Mouse (Mus musculus) intestine, embryonic 16.5 days (tissue): ENCODE results near the gene Cda. TPM values are rescaled to one million over a fixed set of nuclear protein-coding genes. Genes with fewer than 3 reads are reported as not detected.
A peak's percentile ranks its signal among the peaks of the same experiment; 100 is the strongest.

Experiments used
- ATAC-seq: fragments of 200-750 bp; cut with Nextera tagmentation; 2 replicates; pipeline ENCODE4 v1.8.0; 2017; ENCODE audit warnings: moderate TSS enrichment, moderate library complexity
- H3K27ac ChIP-seq: fragments of 300-500 bp; sonication (generic); 2 replicates; pipeline ENCODE4 v1.5.1; 2014; ENCODE audit warnings: mild to moderate bottlenecking, low read length
- H3K27me3 ChIP-seq: fragments of 300-500 bp; sonication (generic); replicated peaks from 2 replicates; pipeline ENCODE4 v1.6.1; 2014; ENCODE audit warnings: low read length, control low read depth, mixed read lengths; ENCODE audit not compliant: control insufficient read depth, insufficient read depth
- H3K36me3 ChIP-seq: fragments of 300-500 bp; sonication (generic); 2 replicates; pipeline ENCODE4 v1.6.1; 2014; ENCODE audit warnings: low read length, control low read depth; ENCODE audit not compliant: control insufficient read depth, insufficient read depth
- H3K4me1 ChIP-seq: fragments of 300-500 bp; sonication (generic); 2 replicates; pipeline ENCODE4 v1.6.1; 2014; ENCODE audit warnings: low read length, control low read depth, mixed read lengths; ENCODE audit not compliant: control insufficient read depth, insufficient read depth
- H3K4me2 ChIP-seq: fragments of 300-500 bp; sonication (generic); 2 replicates; pipeline ENCODE4 v1.6.1; 2014; ENCODE audit warnings: low read depth, low read length, control low read depth
- H3K4me3 ChIP-seq: fragments of 300-500 bp; sonication (generic); 2 replicates; pipeline ENCODE4 v1.5.1; 2014; ENCODE audit warnings: mild to moderate bottlenecking, low read length
- H3K9ac ChIP-seq: fragments of 300-500 bp; sonication (generic); 2 replicates; pipeline ENCODE4 v1.6.1; 2014; ENCODE audit warnings: low read depth, low read length
- H3K9me3 ChIP-seq: fragments of 300-500 bp; sonication (generic); 2 replicates; pipeline ENCODE4 v1.6.1; 2016; ENCODE audit warnings: low read length, control low read depth; ENCODE audit not compliant: control insufficient read depth
- WGBS: fragments of 180-500 bp; shearing (Covaris S2); extraction: QIAGEN DNeasy Blood & Tissue Kit; methylation state at CpG from one replicate; pipeline ENCODE4 v1.1.7; 2014; 5-methylcytosine and 5-hydroxymethylcytosine counted together
- polyA plus RNA-seq: library from polyadenylated mRNA; unstranded; fragments of >200 nt; fragmentation: Nextera tagmentation; extraction: Ambion mirVana; gene quantifications from 2 replicates; pipeline ENCODE4 v1.2.1, GENCODE M21; 2015

The Cda gene
- polyA plus RNA-seq, 1 experiment from 2014 or later, result 39.2 TPM

DNA sequence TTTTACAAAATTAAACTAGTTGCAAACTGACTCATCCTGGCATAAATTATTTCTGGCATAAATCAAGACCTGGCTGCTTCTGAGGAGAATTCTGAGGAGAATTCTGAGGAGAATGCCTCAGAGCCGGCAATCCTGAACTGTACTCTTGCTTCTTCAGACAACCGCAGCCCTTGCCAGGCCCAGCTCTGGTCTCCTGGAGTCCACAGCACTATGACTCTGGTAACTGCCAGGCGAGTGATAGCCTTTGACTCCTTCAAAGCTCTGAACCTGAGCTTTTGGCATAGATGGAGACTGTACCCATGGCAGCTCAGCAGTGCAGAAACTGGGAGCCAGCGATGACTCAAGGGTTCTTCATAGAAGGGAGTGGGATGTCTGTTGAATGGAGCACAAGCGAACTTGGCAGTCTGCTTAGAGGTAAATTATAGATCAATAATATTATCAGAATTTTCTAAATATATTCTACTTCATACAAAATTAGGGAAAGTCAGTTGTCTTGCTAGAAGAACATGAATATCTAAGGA, 3.3 kb upstream of the Cda start:
- H3K36me3 ChIP-seq, result no peaks in the 10 kb centered on the region
- H3K4me3 ChIP-seq, result no peak overlapping the region
- no peak for ATAC-seq
- no peaks in the 10 kb centered on the region for H3K27me3 ChIP-seq
- H3K9ac ChIP-seq, result no peak overlapping the region
- H3K4me2 ChIP-seq, result no peak overlapping the region
- H3K27ac ChIP-seq, result no peak overlapping the region
- WGBS, result 88% methylated on average over 5 of the region's 5 CpGs
- no peaks in the 10 kb centered on the region for H3K9me3 ChIP-seq
- H3K4me1 ChIP-seq, result peaks cover 11% of the 10 kb centered on the region

DNA sequence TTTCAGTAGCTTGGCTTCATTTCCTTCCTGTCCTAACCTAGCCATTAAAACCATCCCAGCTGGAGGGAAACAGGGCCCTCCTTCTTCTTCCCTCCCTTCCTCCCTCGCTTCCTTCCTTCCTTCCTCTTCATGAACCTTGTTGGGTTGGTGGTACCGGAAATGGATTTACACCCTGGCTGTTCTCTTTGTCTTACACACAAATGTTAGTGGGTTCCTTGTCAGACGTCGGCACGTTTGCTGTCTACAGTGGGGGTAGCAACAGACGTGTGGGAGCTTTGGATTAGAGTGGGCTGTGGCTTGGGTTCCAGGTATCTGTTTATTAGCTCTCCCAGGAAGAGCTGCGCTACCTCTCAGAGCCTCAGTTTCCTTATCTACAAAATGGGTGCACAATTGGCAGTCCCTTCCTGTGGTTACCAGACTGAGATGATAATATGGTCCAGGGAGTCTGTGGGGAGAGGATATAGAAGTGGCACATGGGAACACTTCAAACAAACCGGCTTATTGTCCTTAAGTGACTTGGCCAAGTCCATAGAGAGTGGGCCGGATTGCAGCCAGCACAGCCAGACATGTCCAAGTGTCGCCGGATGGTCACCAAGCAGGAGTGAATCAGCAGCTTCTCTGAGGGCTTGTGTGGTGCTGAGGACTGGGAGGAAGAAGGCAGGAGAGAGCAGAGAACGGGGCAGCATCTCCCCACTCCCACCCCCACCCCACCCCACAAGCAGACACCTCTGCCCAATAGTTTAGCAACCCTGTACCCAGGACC, 887 bp upstream of the Cda start:
- H3K36me3 ChIP-seq, result no peaks in the 10 kb centered on the region
- peaks cover 11% of the 10 kb centered on the region for H3K4me1 ChIP-seq
- H3K27ac ChIP-seq, result no peak overlapping the region
- H3K27me3 ChIP-seq, result no peaks in the 10 kb centered on the region
- H3K4me3 ChIP-seq, result no peak overlapping the region
- 72% methylated on average over 11 of the region's 12 CpGs for WGBS
- no peak overlapping the region for H3K4me2 ChIP-seq
- no peak overlapping the region for H3K9ac ChIP-seq
- no peaks in the 10 kb centered on the region for H3K9me3 ChIP-seq
- peak; percentile 4; the same call in 1 of the 2 replicates for ATAC-seq

DNA sequence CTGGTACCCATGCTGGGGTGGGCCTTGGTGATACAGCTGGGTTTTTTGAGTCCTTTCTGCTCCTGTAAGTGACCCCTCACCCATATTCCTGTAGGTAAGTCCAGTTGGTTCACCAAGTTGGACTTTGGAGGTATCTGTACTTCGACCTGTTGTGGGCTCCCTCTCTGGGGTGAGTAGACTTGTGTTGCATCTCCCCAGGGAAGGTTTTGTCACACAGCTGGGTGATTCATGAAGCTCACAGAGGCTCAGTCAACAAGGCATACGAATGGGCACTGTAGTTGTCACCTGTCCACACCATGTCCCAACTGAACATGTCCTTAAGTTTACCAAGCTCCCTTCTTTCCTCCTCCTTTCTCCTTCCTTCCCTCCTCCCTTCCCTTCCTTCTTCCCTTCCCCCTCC, 1.2 kb downstream of the Cda start:
- WGBS, result 67% methylated on average over 2 of the region's 2 CpGs
- Histone ChIP-seq H3K27me3 (no peaks in the 10 kb centered on the region), H3K27ac (no peak overlapping the region), H3K4me1 (peaks cover 11% of the 10 kb centered on the region), H3K9me3 (no peaks in the 10 kb centered on the region), H3K4me3 (no peak overlapping the region), H3K9ac (no peak overlapping the region), H3K36me3 (no peaks in the 10 kb centered on the region), H3K4me2 (no peak overlapping the region)
- peak; percentile 17; the same call in 1 of the 2 replicates for ATAC-seq

DNA sequence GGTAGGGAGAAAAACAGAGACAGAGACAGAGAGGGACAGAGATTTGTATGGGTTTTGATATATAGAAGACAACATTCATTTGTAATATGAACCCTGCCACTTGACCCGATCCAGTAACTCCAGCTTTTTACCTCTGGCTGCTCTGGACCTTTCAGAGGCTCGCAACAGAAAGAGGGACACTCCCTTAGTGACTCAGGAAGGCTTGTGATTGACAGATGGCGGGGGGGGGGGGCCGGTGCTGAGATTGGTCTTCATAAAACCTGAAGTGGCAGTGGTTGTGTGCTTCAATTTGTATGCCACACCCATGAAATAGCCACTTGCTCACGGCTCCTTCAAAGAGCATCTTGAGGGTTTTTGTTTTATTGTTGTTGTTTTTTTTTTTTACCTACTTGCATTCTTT, 4.3 kb downstream of the Cda start:
- H3K9me3 ChIP-seq, result no peaks in the 10 kb centered on the region
- peaks cover 11% of the 10 kb centered on the region for H3K4me1 ChIP-seq
- no peak overlapping the region for H3K4me2 ChIP-seq
- no peak overlapping the region for H3K4me3 ChIP-seq
- H3K36me3 ChIP-seq, result no peaks in the 10 kb centered on the region
- no peaks in the 10 kb centered on the region for H3K27me3 ChIP-seq
- no peak overlapping the region for H3K9ac ChIP-seq
- no peak for ATAC-seq
- H3K27ac ChIP-seq, result no peak overlapping the region
- 64% methylated on average over 5 of the region's 5 CpGs for WGBS

DNA sequence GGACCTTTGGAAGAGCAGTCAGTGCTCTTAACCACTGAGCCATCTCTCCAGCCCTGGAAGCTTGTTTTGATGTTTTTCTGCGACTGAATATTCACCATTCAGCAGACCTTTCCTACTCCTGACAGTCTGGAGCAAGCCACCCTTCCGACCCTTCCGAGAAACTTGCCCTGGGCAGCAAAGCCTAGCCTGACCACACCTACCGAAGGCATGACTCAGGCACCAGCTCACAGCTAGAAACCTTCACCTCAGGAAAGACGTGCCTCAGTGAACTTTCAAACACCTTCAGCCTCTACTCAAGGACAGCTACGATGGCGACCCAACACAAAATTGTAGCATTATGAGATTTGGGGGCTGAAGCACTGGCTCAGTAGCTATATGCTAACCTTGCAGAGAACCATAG, 4.9 kb downstream of the Cda start:
- Histone ChIP-seq H3K4me1 (peaks cover 7% of the 10 kb centered on the region), H3K4me2 (no peak overlapping the region), H3K4me3 (no peak overlapping the region), H3K9me3 (no peaks in the 10 kb centered on the region), H3K27me3 (no peaks in the 10 kb centered on the region), H3K9ac (no peak overlapping the region), H3K27ac (no peak overlapping the region), H3K36me3 (no peaks in the 10 kb centered on the region)
- no peak for ATAC-seq
- 81% methylated on average over 7 of the region's 7 CpGs for WGBS

DNA sequence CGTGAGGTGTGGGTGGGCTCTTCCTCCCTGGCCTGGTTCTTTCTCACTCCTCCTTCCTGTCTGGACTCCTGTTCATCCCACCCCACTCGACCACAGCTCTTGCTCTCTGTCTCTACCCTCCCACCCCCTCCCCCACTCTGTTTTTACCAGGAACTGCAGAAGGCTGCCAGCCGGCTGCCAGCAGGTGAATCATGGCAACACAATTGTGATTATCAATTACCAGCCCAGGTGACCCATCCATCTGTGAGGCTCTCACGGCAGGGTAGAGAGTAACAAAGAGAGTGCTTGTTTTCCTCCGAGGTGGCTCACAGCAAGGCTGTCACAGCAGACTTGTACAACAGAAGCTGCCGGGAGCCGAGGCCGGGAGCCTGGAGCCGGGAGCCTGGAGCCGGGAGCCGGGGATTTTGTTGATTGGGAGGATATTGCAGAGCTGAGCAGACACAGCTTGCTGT, 6.4 kb downstream of the Cda start:
- WGBS, result 21% methylated on average over 11 of the region's 11 CpGs
- no peak overlapping the region for H3K27ac ChIP-seq

DNA sequence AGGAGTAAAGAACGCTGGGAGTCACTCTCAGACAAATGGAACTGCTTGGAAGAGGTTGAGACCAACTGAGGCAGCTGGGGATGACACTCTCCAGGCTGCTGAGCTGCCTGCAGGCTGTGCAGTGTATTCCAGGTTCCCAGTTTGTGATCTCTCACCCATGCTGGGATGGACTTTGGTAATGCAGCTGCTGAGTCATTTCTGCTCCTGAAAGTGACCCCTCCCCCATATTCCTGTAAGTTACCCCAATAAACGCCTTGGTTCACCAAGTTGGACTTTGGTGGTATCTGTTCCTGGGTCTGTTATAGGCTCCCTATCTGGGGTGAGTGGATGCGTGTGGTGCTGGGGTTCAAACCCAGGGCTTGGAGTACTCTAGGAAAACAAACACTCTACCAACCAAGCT, 9.6 kb downstream of the Cda start:
- Histone ChIP-seq H3K27me3 (no peaks in the 10 kb centered on the region), H3K4me1 (no peaks in the 10 kb centered on the region), H3K36me3 (no peaks in the 10 kb centered on the region), H3K9me3 (no peaks in the 10 kb centered on the region), H3K4me3 (no peak overlapping the region), H3K9ac (no peak overlapping the region), H3K4me2 (no peak overlapping the region), H3K27ac (no peak overlapping the region)
- ATAC-seq, result no peak
- 73% methylated on average over 3 of the region's 3 CpGs for WGBS

More for the DNA sequence above, 6.4 kb downstream of the Cda start:
- H3K9me3 ChIP-seq, result no peaks in the 10 kb centered on the region
- no peaks in the 10 kb centered on the region for H3K27me3 ChIP-seq
- no peak overlapping the region for H3K9ac ChIP-seq
- no peaks in the 10 kb centered on the region for H3K4me1 ChIP-seq
- H3K4me3 ChIP-seq, result no peak overlapping the region
- no peaks in the 10 kb centered on the region for H3K36me3 ChIP-seq
- H3K4me2 ChIP-seq, result no peak overlapping the region
- ATAC-seq, result no peak; the same call in 1 of the 2 replicates

DNA sequence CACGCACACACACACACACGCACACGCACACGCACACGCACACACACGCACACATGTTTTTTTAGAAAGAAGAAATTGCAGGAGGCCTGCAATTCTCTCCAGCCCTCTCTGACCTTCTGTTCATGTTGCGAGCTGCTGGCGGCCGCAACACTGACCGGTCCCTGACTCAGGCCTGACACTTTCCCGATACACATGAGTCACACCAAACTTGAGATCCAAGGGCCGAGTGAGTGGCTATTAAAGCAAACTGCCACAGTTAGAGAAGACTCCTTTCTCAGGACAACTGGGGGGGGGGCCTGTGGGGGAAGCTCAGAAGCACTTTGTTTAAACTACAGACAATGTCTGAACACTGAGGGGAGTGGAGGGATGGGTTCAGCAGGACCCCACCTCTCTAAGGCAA, 11.2 kb downstream of the Cda start:
- no peak overlapping the region for H3K27ac ChIP-seq
- no peak overlapping the region for H3K9ac ChIP-seq
- no peaks in the 10 kb centered on the region for H3K9me3 ChIP-seq
- no peak overlapping the region for H3K4me2 ChIP-seq
- no peak overlapping the region for H3K4me3 ChIP-seq
- ATAC-seq, result no peak
- no peaks in the 10 kb centered on the region for H3K27me3 ChIP-seq
- H3K4me1 ChIP-seq, result no peaks in the 10 kb centered on the region
- 92% methylated on average over 12 of the region's 12 CpGs for WGBS
- H3K36me3 ChIP-seq, result no peaks in the 10 kb centered on the region

DNA sequence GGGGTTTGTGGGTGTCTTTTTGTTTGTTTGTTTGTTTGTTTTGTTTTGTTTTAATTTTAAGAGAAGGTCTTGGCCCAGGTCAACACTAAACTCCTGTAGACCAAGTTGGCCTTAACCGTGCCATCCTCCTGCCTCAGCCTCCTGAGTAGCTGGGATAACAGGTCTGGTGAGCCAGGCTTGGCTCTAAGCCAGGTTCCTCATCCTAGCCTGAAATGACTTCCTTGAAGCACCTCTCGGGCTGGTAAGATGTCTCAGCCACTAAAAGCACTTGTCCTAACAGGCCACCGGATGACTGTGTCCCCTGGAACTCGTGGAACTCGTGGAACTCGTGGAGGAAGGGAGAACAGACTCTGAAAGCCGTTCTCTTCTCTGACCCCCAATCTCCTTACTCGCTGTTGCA, 11.7 kb downstream of the Cda start:
- Histone ChIP-seq H3K4me2 (no peak overlapping the region), H3K9me3 (no peaks in the 10 kb centered on the region), H3K27me3 (no peaks in the 10 kb centered on the region), H3K27ac (no peak overlapping the region), H3K4me1 (no peaks in the 10 kb centered on the region), H3K9ac (no peak overlapping the region), H3K4me3 (no peak overlapping the region), H3K36me3 (no peaks in the 10 kb centered on the region)
- WGBS, result 83% methylated on average over 8 of the region's 8 CpGs
- no peak for ATAC-seq
